Mouse (Mus musculus) cortical plate, adult 2 months (tissue): Measurements from ENCODE around the gene Ireb2.

Source experiments
- CTCF ChIP-seq: fragments of 200-500 bp; IDR thresholded peaks from 2 replicates; pipeline ENCODE4 v1.5.1; 2011; ENCODE audit warnings: mild to moderate bottlenecking, control low read depth, low read length; ENCODE audit not compliant: insufficient read depth; ENCODE audit errors: extremely low read depth
- POLR2A ChIP-seq: fragments of 200-500 bp; IDR thresholded peaks from 2 replicates; pipeline ENCODE4 v1.6.1; 2011; ENCODE audit warnings: mild to moderate bottlenecking, low read length, control low read depth; ENCODE audit not compliant: insufficient read depth; ENCODE audit errors: extremely low read depth

- peak; percentile 82 for TF ChIP-seq CTCF
- TF ChIP-seq POLR2A, result no peak
Measured at GRCm38 (mm10) chr9:54830624-54831023, 33.0 kb upstream of the Ireb2 start.
